Mouse (Mus musculus): ENCODE measurements at regions not wholly inside any gene's neighbourhood (a gene's known extent, or its start where the extent isn't known, plus 50 kb on each side); places are given as distances from the start of the nearest gene placed in this dataset.
A peak's percentile ranks its signal among the peaks of the same experiment; 100 is the strongest.
"Not testable (repeated sequence)": the region's sequence is repeated elsewhere in the genome, so short reads cannot be mapped to it uniquely, and the experiment has no call there.

DNA sequence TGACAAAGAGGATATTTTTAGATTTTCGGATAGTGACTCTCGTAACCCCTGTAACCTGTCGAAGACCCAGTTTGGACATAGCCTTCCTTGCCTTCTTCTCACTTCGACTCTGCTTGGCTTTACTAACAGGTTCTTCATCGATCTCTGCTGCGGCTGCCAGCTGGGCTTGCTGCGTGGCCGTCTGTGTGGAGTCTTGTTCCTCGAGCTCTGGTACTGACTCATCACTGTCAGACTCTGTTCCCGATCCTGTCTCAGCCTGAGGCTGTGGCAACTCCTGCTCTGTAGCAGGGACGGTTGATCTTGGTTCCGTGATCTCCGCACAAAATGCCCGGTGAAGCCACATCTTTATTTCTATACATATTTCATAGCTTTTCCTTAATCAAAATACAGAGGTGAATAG, 1230.7 kb downstream of the Flrt2 start:
- peak; percentile 3 to 18 for DNase-seq (ENCODE audit: low spot score in 2 of 2)
- intact Hi-C loops (cut with DNase I) = not testable (repeated sequence)
